Mouse (Mus musculus) olfactory bulb, adult 2 months (tissue): ENCODE data around the gene Serinc5.

Experiments used
- CTCF ChIP-seq: fragments of 200-500 bp; IDR thresholded peaks from 2 replicates; pipeline ENCODE4 v1.5.1; 2012; ENCODE audit warnings: low read depth, mild to moderate bottlenecking, low read length, moderate library complexity; ENCODE audit not compliant: insufficient read depth
- POLR2A ChIP-seq: fragments of 200-500 bp; IDR thresholded peaks from 2 replicates; pipeline ENCODE4 v1.6.1; 2012; ENCODE audit warnings: mild to moderate bottlenecking, low read depth, low read length, moderate library complexity; ENCODE audit not compliant: insufficient read depth

GRCm38 (mm10) chr13:92591225-92591624 lies 19.7 kb upstream of the Serinc5 start:
- TF ChIP-seq CTCF (no peak), POLR2A (no peak)
